Mouse (Mus musculus): ENCODE measurements around the gene Uqcc3. TPM values are rescaled to one million over a fixed set of nuclear protein-coding genes. Genes with fewer than 3 reads are reported as not detected.

Gene Uqcc3
- 10 to 100 TPM; 49.9 to 56.5 TPM for total RNA-seq (2021)
- 43.7 and 48.6 TPM in 2 replicates for polyA plus RNA-seq (2012; rRNA removed)
- long read RNA-seq, transcript Uqcc3-201 (2 exons, 821 nt): major isoform, 59 of 61 reads
- long read RNA-seq, partial matches to known transcripts: 2 of 61 reads
- long read RNA-seq, other reads (novel, unspliced or antisense): 0 of 61 reads

DNA sequence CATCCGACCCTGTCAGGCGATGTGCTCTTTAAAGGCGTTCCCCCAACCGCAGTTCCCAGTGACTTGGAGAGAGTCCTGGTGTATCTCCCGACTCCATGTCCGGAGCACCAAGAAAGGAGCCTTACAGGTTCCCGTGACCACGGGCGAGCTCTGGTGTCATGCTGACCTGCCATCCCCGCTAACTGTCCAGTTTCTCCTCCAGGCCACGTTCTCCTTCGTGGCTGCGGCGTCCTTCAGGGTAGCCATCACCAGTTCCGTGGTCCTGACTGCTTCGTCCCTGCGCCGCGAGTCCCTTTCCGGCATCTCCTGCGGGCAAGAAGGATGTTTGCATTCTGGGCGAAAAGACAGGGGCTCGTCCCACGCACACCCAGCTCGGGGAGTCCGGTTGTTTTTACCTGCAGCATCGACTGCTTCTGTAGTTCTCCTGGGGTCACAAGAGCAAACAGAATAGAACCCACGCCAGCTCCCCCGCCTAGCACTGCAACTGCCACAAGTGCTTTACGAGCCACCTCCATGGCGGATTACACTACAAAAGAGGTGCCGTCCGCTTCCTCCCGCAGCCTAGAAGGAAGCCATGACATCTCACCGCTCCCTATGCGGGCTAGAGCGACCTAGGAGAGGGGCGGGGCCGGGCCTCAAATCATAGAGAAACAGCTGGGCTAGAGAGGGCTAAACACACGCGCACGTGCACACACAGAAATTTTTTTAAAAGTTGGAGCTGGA is at the start of gene Uqcc3:
Gene Uqcc3, minus strand, starts transcription at position 613 of the 723 bp plus-strand sequence.
- TF ChIP-seq CTCF (IDR thresholded peaks at IDR 0.05) (no peak), EP300 (IDR thresholded peaks at IDR 0.05; ENCODE audit: insufficient read depth, low read depth, low read length) (peak; percentile 74; the same call in 1 of the 2 replicates), POLR2A (IDR thresholded peaks at IDR 0.05; ENCODE audit: insufficient read depth, low read depth, low read length) (peak; percentile 92)

DNA sequence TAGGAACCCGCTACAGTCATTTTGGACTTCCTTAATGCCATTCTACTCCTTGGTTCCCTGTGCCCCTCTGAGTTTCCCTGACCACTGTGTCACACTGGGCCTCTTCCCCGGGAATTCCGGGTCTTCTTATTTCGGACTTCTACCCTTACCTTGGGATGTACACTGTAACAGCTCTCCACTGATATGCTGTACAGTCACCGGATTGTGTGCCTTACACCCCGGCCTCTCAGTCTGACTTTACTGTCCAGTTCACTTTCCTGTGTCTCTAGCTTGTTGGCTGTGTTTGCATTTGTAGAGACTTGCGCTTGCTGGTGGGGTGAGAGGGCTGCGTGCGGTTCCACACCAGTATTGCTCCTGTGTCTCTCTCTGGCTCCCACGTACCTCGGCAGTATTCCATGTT is 49.4 kb upstream of the Uqcc3 start:
- Histone ChIP-seq H3K9ac (ENCODE audit: low read depth, low read length) (peak overlapping the region; percentile 87), H3K79me2 (replicated peaks; ENCODE audit: control insufficient read depth, insufficient read depth, low read length) (no peaks in the 10 kb centered on the region), H3K36me3 (ENCODE audit: control insufficient read depth, insufficient read depth, low read length) (no peaks in the 10 kb centered on the region), H3K4me1 (ENCODE audit: control insufficient read depth, insufficient read depth, low read length) (no peaks in the 10 kb centered on the region; the same call in 1 of the 2 replicates), H3K4me3 (peak overlapping the region; percentile 66), H3K27me3 (ENCODE audit: control insufficient read depth, insufficient read depth, low read length) (no peaks in the 10 kb centered on the region), H3K27ac (peak overlapping the region; percentile 83)
- intact Hi-C loops (cut with DNase I): no loop called here
- no peak for TF ChIP-seq POLR2A (IDR thresholded peaks at IDR 0.05; ENCODE audit: insufficient read depth, low read depth, low read length)
- no peak for TF ChIP-seq CTCF (IDR thresholded peaks at IDR 0.05)
- no peak for TF ChIP-seq EP300 (IDR thresholded peaks at IDR 0.05; ENCODE audit: insufficient read depth, low read depth, low read length)
- WGBS: 8% methylated on average over 11 of the region's 11 CpGs
- DNase-seq: no peak

More for the DNA sequence above, at the start of gene Uqcc3:
- H3K27ac ChIP-seq: peak within 1 kb of the TSS; percentile 85
- WGBS: under 1% methylated on average over 42 of the region's 42 CpGs
- H3K27me3 ChIP-seq (ENCODE audit: control insufficient read depth, insufficient read depth, low read length): no peaks in the 10 kb centered on the region
- H3K36me3 ChIP-seq (ENCODE audit: control insufficient read depth, insufficient read depth, low read length): peaks cover 6% of the 10 kb centered on the region
- DNase-seq: peak; percentile 90 to 91
- intact Hi-C loops (cut with DNase I): loop anchor here (1.0 kb wide), 1 partner anchor 9 kb away; the partner anchor contains the start of gene Ubxn1
- no peaks in the 10 kb centered on the region for H3K79me2 ChIP-seq (replicated peaks; ENCODE audit: control insufficient read depth, insufficient read depth, low read length)
- peak within 1 kb of the TSS; percentile 90 for H3K9ac ChIP-seq (ENCODE audit: low read depth, low read length)
- H3K4me1 ChIP-seq (ENCODE audit: control insufficient read depth, insufficient read depth, low read length): peaks cover 4% of the 10 kb centered on the region
- peak within 1 kb of the TSS; percentile 78 for H3K4me3 ChIP-seq

DNA sequence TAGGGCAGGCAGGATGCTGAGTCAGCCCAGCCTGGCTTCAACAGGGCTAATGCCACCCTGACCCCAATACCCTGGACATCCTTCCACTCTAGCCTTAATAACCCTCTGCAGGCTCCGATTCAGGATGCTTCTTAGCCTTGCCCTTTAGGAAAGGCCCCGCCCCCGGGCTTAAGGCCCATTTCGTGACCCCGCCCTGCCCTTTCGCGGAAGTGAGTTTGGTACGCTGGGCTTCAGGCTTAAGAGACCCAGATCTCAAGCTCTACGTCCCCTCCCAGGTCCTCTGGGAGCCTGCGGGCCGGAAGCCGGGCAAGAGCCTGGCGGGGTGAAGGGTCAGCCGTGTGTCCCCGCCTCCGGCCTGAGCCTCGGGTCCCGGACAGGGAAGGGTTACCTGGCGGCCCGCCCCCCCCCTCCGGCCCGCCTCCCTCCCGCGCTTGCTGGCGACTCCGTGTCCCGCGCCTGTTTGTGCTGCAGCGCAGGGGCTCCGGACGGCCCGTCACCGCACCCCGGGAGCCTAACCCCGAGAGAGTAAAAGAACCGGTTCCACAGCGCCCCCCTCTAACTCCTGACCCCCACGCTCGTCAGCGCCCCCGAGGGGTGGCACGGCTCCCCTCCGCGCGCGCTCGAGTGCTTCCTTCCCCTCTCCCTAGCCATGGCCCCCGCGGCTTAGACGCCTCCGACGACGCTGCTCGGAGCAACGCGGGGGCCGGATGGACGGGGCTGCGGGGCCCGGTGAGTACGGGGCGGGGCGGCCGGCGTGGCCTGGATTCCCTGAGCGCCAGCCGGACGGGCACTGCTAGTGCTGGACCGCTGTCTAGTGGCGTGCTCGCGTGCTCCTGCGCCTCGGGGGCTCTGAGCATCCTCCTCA is 48.7 kb upstream of the Uqcc3 start, which contains the start of the genes Rom1 and Eml3:
Gene Rom1, minus strand, starts transcription at position 133 of the 865 bp plus-strand sequence.
Gene Eml3, plus strand, starts transcription at position 329 of the 865 bp plus-strand sequence.
- Histone ChIP-seq H3K79me2 (replicated peaks; ENCODE audit: control insufficient read depth, insufficient read depth, low read length) (no peaks in the 10 kb centered on the region), H3K36me3 (ENCODE audit: control insufficient read depth, insufficient read depth, low read length) (no peaks in the 10 kb centered on the region), H3K27ac (peak within 1 kb of the TSS; percentile 83), H3K9ac (ENCODE audit: low read depth, low read length) (peak within 1 kb of the TSS; percentile 87), H3K4me3 (peak within 1 kb of the TSS; percentile 66), H3K4me1 (ENCODE audit: control insufficient read depth, insufficient read depth, low read length) (no peaks in the 10 kb centered on the region; the same call in 1 of the 2 replicates), H3K27me3 (ENCODE audit: control insufficient read depth, insufficient read depth, low read length) (no peaks in the 10 kb centered on the region)
- intact Hi-C loops (cut with DNase I): loop anchor here (1.0 kb wide), 1 partner anchor 12 kb away; the partner anchor contains the start of gene Mta2
- 1% methylated on average over 72 of the region's 74 CpGs for WGBS
- peak; percentile 94 to 96 for DNase-seq
- TF ChIP-seq EP300 (IDR thresholded peaks at IDR 0.05; ENCODE audit: insufficient read depth, low read depth, low read length) (peak; percentile 42; the same call in 1 of the 2 replicates), POLR2A (IDR thresholded peaks at IDR 0.05; ENCODE audit: insufficient read depth, low read depth, low read length) (peak; percentile 50; the same call in 1 of the 2 replicates), CTCF (IDR thresholded peaks at IDR 0.05) (peak; percentile 63)

DNA sequence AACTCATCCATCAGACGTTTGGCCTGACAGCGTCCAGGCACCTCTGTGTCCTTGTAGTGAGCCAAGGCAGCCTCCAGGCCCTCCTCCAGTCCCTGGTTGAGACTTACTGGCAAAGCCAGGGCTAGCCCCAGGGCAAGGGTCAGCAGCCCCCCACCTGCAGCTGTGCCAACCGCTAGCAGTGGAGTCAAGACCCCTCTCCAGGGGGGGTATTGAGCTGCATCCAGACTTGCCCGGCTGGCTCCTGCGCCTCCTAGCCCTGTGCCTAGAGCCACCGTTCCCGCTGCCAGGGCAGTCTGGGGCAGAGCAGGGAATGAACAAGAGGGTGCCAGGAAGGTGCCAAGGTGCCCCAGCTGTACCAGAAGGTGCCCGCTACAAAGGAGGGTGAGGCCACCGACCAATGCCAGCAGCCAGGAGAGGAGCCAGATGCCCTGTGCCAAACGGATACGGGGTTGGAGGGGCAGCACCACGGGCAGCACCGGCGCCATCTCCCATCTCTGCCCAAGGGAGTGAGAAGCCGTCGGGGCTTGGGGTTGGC is 48.0 kb upstream of the Uqcc3 start:
- Histone ChIP-seq H3K27me3 (ENCODE audit: control insufficient read depth, insufficient read depth, low read length) (no peaks in the 10 kb centered on the region), H3K79me2 (replicated peaks; ENCODE audit: control insufficient read depth, insufficient read depth, low read length) (no peaks in the 10 kb centered on the region), H3K36me3 (ENCODE audit: control insufficient read depth, insufficient read depth, low read length) (no peaks in the 10 kb centered on the region), H3K9ac (ENCODE audit: low read depth, low read length) (peak overlapping the region; percentile 87), H3K4me1 (ENCODE audit: control insufficient read depth, insufficient read depth, low read length) (no peaks in the 10 kb centered on the region; the same call in 1 of the 2 replicates), H3K27ac (peak overlapping the region; percentile 83), H3K4me3 (peak overlapping the region; percentile 66)
- intact Hi-C loops (cut with DNase I): loop anchor here (1.0 kb wide), 1 partner anchor 13 kb away; the partner anchor contains the start of gene Mta2
- DNase-seq: no peak
- TF ChIP-seq POLR2A (IDR thresholded peaks at IDR 0.05; ENCODE audit: insufficient read depth, low read depth, low read length) (no peak), CTCF (IDR thresholded peaks at IDR 0.05) (no peak), EP300 (IDR thresholded peaks at IDR 0.05; ENCODE audit: insufficient read depth, low read depth, low read length) (no peak)
- 20% methylated on average over 16 of the region's 16 CpGs for WGBS

DNA sequence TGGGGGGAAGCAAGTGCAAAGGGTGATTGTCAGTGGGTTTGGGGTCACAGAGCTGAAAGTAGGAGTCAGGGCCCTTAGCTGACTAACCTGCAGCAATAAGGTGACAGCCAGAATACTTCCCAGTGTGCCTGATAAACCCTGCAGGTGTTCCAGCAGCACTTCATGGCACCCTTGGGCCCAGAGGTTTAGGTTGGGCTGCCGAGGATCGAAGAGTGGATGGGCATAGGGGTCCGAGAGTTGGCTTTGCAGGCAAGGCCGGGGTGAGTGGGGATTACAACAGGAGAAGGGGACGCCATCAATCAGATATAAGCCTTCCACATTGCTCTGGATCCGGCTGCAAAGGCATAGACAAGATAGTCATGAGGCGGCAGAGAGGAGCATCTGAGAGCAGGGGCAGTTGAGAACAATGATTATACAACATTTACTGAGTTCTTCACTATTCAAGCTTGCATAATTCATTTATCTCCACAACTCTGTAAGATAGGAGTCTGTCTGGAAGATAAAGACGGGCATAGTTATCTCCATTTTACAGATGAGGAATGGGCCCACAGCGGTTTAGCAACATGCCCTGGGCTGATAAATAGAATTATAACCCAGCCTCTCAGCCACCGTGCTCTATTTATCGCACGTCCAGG is 47.3 kb upstream of the Uqcc3 start:
- H3K9ac ChIP-seq (ENCODE audit: low read depth, low read length): no peak overlapping the region
- intact Hi-C loops (cut with DNase I): no loop called here
- no peak overlapping the region for H3K4me3 ChIP-seq
- H3K27ac ChIP-seq: no peak overlapping the region; the same call in 1 of the 2 replicates
- no peaks in the 10 kb centered on the region for H3K36me3 ChIP-seq (ENCODE audit: control insufficient read depth, insufficient read depth, low read length)
- H3K4me1 ChIP-seq (ENCODE audit: control insufficient read depth, insufficient read depth, low read length): no peaks in the 10 kb centered on the region; the same call in 1 of the 2 replicates
- WGBS: 87% methylated on average over 12 of the region's 12 CpGs
- H3K79me2 ChIP-seq (replicated peaks; ENCODE audit: control insufficient read depth, insufficient read depth, low read length): no peaks in the 10 kb centered on the region
- DNase-seq: no peak
- no peak for TF ChIP-seq POLR2A (IDR thresholded peaks at IDR 0.05; ENCODE audit: insufficient read depth, low read depth, low read length)
- no peak for TF ChIP-seq EP300 (IDR thresholded peaks at IDR 0.05; ENCODE audit: insufficient read depth, low read depth, low read length)
- no peak for TF ChIP-seq CTCF (IDR thresholded peaks at IDR 0.05)
- no peaks in the 10 kb centered on the region for H3K27me3 ChIP-seq (ENCODE audit: control insufficient read depth, insufficient read depth, low read length)

All from heart, adult 2 months (tissue).